Mouse (Mus musculus) stomach, embryonic 16.5 days (tissue): ENCODE measurements around the gene Tldc2. TPM values are rescaled to one million over a fixed set of nuclear protein-coding genes. Genes with fewer than 3 reads are reported as not detected.

Experiments
- ATAC-seq: fragments of 200-750 bp; cut with Nextera tagmentation; 2 replicates; pipeline ENCODE4 v1.8.0; 2017; ENCODE audit warnings: moderate number of reproducible peaks, moderate TSS enrichment; ENCODE audit not compliant: insufficient read depth, low FRiP score
- H3K27ac ChIP-seq: fragments of 300-500 bp; sonication (generic); 2 replicates; pipeline ENCODE4 v1.5.1; 2014; ENCODE audit warnings: low read length
- H3K27me3 ChIP-seq: fragments of 300-500 bp; sonication (generic); 2 replicates; pipeline ENCODE4 v1.6.1; 2014; ENCODE audit warnings: low read length, control low read depth, mixed read lengths; ENCODE audit not compliant: control insufficient read depth, insufficient read depth
- H3K36me3 ChIP-seq: fragments of 300-500 bp; sonication (generic); 2 replicates; pipeline ENCODE4 v1.6.1; 2014; ENCODE audit warnings: low read length; ENCODE audit not compliant: control insufficient read depth, insufficient read depth
- H3K4me1 ChIP-seq: fragments of 300-500 bp; sonication (generic); 2 replicates; pipeline ENCODE4 v1.6.1; 2014; ENCODE audit warnings: low read length, control low read depth, mixed read lengths; ENCODE audit not compliant: control insufficient read depth, insufficient read depth
- H3K4me2 ChIP-seq: fragments of 300-500 bp; sonication (generic); 2 replicates; pipeline ENCODE4 v1.6.1; 2014; ENCODE audit warnings: low read depth, low read length, mixed read lengths
- H3K4me3 ChIP-seq: fragments of 300-500 bp; sonication (generic); replicated peaks from 2 replicates; pipeline ENCODE4 v1.5.1; 2014; ENCODE audit warnings: mild to moderate bottlenecking, low read length
- H3K9ac ChIP-seq: fragments of 300-500 bp; sonication (generic); 2 replicates; pipeline ENCODE4 v1.6.1; 2014; ENCODE audit warnings: low read length
- H3K9me3 ChIP-seq: fragments of 300-500 bp; sonication (generic); replicated peaks from 2 replicates; pipeline ENCODE4 v1.6.1; 2016; ENCODE audit warnings: low read length, control low read depth; ENCODE audit not compliant: control insufficient read depth
- WGBS: fragments of 180-500 bp; shearing (Covaris S2); extraction: QIAGEN DNeasy Blood & Tissue Kit; methylation state at CpG from one replicate; pipeline ENCODE4 v1.1.7; 2014; 5-methylcytosine and 5-hydroxymethylcytosine counted together
- polyA plus RNA-seq: library from polyadenylated mRNA; unstranded; fragments of >200 nt; fragmentation: Nextera tagmentation; extraction: Ambion mirVana; gene quantifications from 2 replicates; pipeline ENCODE4 v1.2.1, GENCODE M21; 2015

Gene Tldc2
- polyA plus RNA-seq = not detected in 2 replicates

DNA sequence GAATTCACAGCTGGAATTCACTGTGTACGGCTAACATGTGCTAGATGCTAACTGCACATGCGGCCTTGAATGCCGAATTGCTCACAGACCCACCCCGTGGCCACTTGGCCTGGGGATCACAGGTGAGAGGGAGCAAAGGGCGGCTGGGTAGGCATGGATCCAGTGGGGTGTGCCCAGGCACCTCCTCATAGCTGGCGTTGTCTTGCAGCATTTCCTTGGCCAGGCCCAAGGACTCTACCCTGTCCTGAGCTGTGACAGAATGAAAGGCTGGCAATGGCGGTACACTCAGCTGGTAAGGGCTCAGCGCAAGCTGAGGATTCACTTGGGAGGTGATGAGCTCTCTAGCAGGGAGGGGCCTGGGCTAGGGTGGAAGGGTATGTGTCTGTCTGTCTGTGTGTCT lies at the start of gene Tldc2:
Gene Tldc2, plus strand, starts transcription at position 260 of the 400 bp plus-strand sequence.
- Histone ChIP-seq H3K27me3 (no peaks in the 10 kb centered on the region), H3K9me3 (no peaks in the 10 kb centered on the region), H3K4me2 (no peak within 1 kb of the TSS), H3K4me1 (peaks cover 5% of the 10 kb centered on the region), H3K4me3 (no peak within 1 kb of the TSS), H3K9ac (no peak within 1 kb of the TSS), H3K36me3 (no peaks in the 10 kb centered on the region), H3K27ac (no peak within 1 kb of the TSS)
- WGBS = 85% methylated on average over 8 of the region's 8 CpGs
- ATAC-seq = no peak

DNA sequence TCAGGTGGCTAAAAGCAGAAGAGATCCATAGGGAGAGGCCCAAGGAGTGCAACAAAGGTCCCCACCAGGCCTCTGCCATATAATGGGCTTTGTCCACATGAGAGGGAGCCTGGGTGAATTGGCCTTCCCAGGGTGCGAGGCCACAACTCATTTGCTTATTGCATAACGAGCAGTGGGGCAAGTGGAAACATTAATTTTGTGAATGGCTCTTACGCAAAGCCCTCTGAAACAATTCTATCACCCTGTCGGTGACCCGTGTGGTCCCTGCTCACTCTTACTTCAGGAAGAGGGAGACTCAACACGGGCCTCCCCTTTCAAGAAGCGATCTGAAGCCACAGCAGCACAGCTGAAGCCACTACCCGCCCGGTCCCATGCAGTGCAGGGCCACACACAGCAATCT lies 49.6 kb upstream of the Tldc2 start:
- H3K27ac ChIP-seq = no peak overlapping the region
- ATAC-seq = no peak
- WGBS = 82% methylated on average over 9 of the region's 9 CpGs
- H3K27me3 ChIP-seq = no peaks in the 10 kb centered on the region
- no peak overlapping the region for H3K9ac ChIP-seq
- H3K9me3 ChIP-seq = no peaks in the 10 kb centered on the region
- no peaks in the 10 kb centered on the region for H3K4me1 ChIP-seq
- no peak overlapping the region for H3K4me2 ChIP-seq
- H3K4me3 ChIP-seq = no peak overlapping the region
- H3K36me3 ChIP-seq = peaks cover 24% of the 10 kb centered on the region

DNA sequence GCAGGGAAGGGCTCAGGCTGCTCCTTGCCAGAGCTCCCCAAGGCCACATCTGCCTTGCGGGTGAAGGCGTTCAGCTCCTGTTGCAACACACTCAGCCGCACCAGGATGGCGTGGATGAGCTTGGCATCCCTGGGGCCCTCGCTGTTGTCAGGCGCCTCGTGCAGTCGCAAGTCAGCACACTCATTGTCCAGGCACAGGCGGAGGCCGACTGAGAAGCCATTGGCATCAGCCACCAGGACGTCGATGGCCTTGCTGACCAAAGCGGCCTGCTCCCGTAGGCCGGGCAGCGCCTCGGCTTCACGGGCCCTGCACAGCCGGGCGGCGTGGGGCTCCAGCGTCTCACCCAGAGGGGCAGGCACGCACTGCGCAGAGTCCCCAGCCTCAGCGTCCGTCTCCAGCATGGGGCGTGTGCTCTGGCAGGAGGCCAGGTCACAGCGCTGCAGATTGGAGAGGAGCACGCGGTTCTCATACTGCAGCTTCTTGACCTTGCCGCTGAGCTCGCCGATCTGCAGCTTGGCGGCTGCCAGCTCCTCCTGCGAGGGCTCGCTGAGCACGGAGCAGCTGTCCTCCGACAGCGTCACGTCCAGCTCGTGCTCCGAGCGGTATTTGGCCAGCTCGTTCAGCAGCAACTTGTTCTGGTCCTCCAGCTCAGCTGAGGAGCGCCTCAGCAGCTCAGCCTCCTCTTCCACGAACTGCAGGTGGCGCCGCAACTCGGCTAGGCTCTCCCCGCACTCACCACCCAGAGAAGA lies 46.8 kb upstream of the Tldc2 start:
- no peak overlapping the region for H3K4me3 ChIP-seq
- peak; percentile 60 for ATAC-seq
- no peak overlapping the region for H3K4me2 ChIP-seq
- no peak overlapping the region; the same call in 1 of the 2 replicates for H3K9ac ChIP-seq
- no peaks in the 10 kb centered on the region for H3K9me3 ChIP-seq
- H3K36me3 ChIP-seq = peaks cover 31% of the 10 kb centered on the region
- no peaks in the 10 kb centered on the region for H3K4me1 ChIP-seq
- 84% methylated on average over 50 of the region's 50 CpGs for WGBS
- H3K27ac ChIP-seq = no peak overlapping the region
- H3K27me3 ChIP-seq = no peaks in the 10 kb centered on the region

DNA sequence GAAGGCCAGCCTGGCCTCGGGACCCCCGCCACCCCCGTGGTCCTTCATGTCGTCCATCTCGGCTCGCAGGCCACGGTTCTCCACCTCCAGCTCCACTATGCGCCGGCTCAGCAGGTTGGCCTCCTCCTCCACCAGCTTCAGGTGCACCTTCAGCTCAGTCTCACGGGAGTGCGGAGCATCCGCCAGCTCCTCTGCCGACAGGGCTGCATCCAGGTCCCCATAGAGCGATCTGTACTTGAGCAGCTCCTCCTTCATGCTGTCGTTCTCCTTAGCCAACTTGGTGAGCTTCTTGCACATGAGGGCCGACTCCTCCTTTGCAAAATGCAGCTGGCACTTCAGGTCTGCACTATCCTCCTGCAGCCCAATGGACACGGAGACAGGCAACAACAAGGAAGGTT lies 46.2 kb upstream of the Tldc2 start:
- Histone ChIP-seq H3K4me2 (no peak overlapping the region), H3K27ac (no peak overlapping the region), H3K27me3 (no peaks in the 10 kb centered on the region), H3K36me3 (peaks cover 32% of the 10 kb centered on the region), H3K4me1 (no peaks in the 10 kb centered on the region), H3K4me3 (no peak overlapping the region), H3K9me3 (no peaks in the 10 kb centered on the region), H3K9ac (no peak overlapping the region)
- 81% methylated on average over 17 of the region's 17 CpGs for WGBS
- ATAC-seq = no peak

DNA sequence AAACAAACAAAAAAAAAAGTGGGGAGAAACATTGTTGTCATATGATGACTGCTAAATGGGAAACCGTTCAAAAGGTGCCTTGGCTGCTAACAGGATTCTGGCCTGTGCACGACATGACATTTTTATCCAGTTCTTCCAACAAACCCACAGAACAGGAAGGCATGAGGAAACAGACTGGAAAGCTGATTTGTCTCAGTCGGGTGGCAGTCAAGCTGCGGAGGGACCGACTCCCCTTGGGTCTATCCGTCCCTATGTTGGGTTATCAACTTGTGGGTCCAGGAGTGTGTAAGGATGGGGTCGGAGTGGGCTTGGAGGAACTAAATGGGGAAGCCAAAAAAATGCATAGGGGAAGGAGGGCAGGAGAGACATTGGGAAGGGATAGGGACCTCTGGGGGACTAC lies 45.4 kb upstream of the Tldc2 start:
- no peak overlapping the region for H3K27ac ChIP-seq
- H3K36me3 ChIP-seq = peaks cover 40% of the 10 kb centered on the region
- no peaks in the 10 kb centered on the region for H3K9me3 ChIP-seq
- H3K4me3 ChIP-seq = no peak overlapping the region
- WGBS = 84% methylated on average over 7 of the region's 7 CpGs
- no peak overlapping the region for H3K4me2 ChIP-seq
- no peaks in the 10 kb centered on the region for H3K4me1 ChIP-seq
- H3K27me3 ChIP-seq = no peaks in the 10 kb centered on the region
- H3K9ac ChIP-seq = no peak overlapping the region
- no peak for ATAC-seq

DNA sequence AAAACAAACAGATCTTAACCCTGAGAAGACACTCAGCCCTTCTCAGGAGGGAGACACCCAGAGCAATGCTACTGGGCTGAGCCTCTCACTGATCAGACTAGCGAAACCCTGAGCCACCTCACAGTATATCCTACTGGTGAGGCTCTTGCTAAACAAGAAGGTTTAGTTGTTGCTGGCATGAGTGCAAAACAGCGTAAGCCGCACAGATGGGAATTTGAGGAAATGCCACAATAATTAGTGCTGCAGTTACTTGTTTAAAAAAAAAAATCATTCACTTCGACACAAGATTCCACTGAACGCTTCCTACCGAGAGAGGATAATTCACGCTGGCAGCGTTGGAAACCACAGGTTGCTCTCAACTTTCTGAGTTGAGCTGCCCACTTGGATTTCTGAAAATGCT lies 43.3 kb upstream of the Tldc2 start:
- H3K9ac ChIP-seq = no peak overlapping the region
- H3K36me3 ChIP-seq = peaks cover 41% of the 10 kb centered on the region
- no peaks in the 10 kb centered on the region for H3K4me1 ChIP-seq
- H3K27ac ChIP-seq = no peak overlapping the region
- no peaks in the 10 kb centered on the region for H3K27me3 ChIP-seq
- 90% methylated on average over 8 of the region's 8 CpGs for WGBS
- no peak overlapping the region for H3K4me3 ChIP-seq
- H3K4me2 ChIP-seq = no peak overlapping the region
- ATAC-seq = no peak
- no peaks in the 10 kb centered on the region for H3K9me3 ChIP-seq

DNA sequence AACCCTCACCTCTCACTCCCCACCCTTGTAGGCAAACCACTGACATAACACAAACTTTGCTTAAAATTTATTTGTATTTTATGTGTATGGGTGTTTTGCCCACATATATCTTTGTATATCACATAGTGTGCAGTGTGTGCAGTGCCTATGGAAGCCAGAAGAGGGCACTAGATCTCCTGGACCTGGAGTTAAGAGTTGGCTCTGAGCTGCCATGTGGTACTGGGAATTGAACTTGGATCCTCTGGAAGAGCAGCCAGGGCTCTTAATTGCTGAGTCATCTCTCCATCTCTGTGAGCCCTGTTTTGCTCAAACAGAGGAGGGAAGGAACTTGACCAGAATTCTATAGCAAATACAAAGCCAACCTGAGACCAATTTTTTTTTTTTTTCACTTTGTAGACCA lies 42.9 kb upstream of the Tldc2 start:
- no peak overlapping the region for H3K27ac ChIP-seq
- no peaks in the 10 kb centered on the region for H3K9me3 ChIP-seq
- no peak for ATAC-seq
- peaks cover 41% of the 10 kb centered on the region for H3K36me3 ChIP-seq
- no peak overlapping the region for H3K4me3 ChIP-seq
- H3K4me2 ChIP-seq = no peak overlapping the region
- H3K9ac ChIP-seq = no peak overlapping the region
- H3K4me1 ChIP-seq = no peaks in the 10 kb centered on the region
- no peaks in the 10 kb centered on the region for H3K27me3 ChIP-seq

DNA sequence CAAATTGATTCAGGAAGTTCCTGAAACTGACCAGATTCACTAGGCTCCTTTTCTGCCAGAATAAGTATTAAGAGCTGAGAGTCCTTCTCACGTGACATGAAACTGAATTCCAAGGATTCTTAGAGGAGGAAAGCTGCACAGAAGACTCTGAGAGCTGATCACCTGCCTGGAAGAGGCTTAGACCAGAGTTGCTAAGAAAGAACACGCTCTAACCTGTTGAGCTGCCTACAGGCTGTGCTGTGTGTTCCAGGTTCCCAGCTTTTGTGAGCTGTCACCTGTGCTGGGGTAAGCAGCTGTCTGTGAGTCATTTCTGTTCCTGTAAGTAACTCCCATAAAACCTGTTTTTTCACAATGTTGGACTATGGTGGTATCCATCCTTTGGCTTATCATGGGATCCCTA lies 40.9 kb upstream of the Tldc2 start:
- WGBS = 74% methylated on average over 2 of the region's 2 CpGs
- Histone ChIP-seq H3K4me1 (no peaks in the 10 kb centered on the region), H3K27me3 (no peaks in the 10 kb centered on the region)

DNA sequence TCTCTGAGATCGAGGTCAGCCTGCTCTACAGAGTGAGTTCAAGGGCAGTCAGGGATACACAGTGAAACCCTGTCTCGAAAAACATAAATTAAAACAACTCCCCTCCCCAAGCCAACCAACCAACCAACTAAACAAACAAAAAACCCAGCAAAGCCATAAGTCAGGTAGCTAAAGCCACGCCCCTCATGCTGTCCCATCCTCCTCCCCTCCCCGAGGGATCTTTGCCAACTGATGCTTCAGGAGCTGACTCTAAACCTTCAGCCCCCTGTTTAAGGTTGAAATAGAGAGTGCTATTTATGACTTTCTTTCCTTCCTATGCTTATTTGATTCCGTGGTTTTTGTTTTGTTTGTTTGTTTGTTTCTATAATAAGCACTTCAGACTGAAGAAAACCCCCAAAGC lies 39.9 kb upstream of the Tldc2 start:
- Histone ChIP-seq H3K4me3 (no peak overlapping the region), H3K4me2 (no peak overlapping the region), H3K9me3 (no peaks in the 10 kb centered on the region), H3K9ac (no peak overlapping the region), H3K27me3 (no peaks in the 10 kb centered on the region), H3K27ac (no peak overlapping the region), H3K4me1 (no peaks in the 10 kb centered on the region), H3K36me3 (peaks cover 26% of the 10 kb centered on the region)
- ATAC-seq = no peak
- WGBS = 91% methylated on average over 5 of the region's 5 CpGs

More for the DNA sequence above, 40.9 kb upstream of the Tldc2 start:
- peaks cover 26% of the 10 kb centered on the region for H3K36me3 ChIP-seq
- H3K27ac ChIP-seq = no peak overlapping the region; the same call in 1 of the 2 replicates
- no peak overlapping the region for H3K9ac ChIP-seq
- ATAC-seq = 0 out of 2 replicates have a peak, but pooled peaks have one; percentile 53
- no peak overlapping the region for H3K4me2 ChIP-seq
- H3K9me3 ChIP-seq = no peaks in the 10 kb centered on the region
- no peak overlapping the region for H3K4me3 ChIP-seq
